Mouse (Mus musculus) right cerebral cortex, postnatal 4 days (tissue): Measurements from ENCODE around the gene Lyzl4.
A peak's percentile ranks its signal among the peaks of the same experiment; 100 is the strongest.

ENCODE experiments used
- DNase-seq: peaks from one replicate; pipeline ENCODE4 v3.0.0-alpha.2; 2022

Gene Lyzl4

GRCm38 (mm10) chr9:121642001-121642400, at the start of gene Lyzl4:
Gene Lyzl4 (minus strand): TSS chr9:121642096.
- peak; percentile 81 for DNase-seq

DNA sequence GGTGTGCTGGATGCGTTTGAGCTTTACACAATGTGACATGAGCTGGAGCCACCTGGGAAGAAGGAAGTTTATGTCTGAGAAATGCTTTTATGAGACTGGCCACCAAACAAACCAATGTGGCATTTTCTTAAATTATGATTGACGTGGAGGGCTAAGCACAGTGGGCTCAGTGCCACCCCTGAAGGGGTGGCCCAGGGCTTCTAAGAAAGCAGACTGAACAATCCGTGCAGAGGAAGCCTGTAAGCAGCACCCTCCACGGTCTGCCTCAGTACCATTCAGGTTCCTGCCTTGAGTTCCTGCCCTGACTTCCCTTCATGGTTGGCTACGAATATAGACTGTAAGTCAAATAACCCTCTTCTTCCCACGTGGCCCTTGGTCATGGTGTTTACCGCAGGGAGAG, 48.8 kb upstream of the Lyzl4 start:
- no peak for DNase-seq

DNA sequence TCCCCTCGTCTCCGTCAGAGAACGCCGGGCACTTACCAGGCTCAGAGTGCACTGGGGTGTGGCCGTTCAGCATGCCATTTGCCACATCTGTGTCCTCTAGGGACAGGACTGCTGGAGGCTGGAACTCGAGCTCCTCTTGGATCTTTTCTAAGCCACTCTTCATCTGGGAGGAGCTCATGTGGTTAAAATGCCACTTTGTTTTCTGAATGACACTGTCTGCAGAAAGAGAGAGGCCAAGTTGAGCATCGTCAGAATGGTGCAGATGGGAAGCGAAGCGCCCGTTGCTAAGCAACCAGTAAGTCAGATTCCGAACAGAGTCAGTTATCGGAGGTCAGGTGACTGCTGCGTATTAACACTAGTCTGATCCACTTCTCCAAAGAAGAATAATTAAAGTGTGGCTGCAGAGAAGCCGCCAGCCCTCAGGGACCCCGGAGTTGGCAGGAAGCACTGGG, 48.3 kb upstream of the Lyzl4 start:
- peak; percentile 35 for DNase-seq

DNA sequence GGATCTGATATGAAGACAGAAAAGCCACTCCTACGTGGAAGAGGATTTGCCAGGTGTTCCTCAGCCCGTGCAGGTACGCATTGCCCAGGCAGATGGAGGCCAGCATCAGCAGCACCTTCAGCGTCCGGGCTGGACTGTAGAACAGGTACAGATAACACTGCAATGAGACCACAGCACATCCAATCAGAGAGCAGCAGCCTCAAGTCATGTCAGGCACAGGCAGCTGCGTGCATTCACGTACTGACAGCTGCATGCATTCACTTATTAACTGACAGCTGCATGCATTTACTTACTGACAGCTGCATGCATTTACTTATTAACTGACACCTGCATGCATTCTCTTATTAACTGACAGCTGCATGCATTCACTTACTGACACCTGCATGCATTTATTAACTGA, 42.8 kb upstream of the Lyzl4 start:
- DNase-seq = no peak

DNA sequence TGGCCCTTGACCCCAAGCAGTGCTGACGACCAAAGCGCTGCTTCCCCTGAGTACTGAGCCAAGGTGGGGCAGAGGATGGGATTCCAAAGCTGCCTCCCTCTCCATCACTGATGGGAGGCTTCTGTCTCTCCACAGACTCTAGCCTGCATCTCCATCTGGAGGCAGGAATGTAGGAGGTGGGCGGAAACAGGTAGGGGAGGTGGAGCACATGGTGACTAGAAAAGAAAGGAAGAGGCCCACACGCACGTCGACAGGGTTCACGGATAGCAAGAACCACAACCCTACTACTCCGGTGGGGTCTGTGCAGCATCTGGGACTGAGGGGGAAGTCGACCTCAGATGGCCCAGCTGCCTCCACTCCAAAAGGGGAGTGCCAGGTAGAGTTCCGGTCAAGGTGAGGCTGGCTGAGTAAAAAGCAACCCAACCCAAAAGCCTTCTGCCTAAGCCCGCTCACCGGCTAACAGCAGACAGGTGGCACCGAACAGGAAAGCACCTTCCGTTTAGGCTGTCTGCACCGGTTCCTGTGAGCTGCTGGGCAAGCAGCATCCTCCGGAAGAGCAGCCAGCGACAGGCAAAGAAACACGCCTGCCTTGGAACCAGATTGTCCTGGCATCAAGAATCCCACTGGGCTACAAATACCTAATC, 40.3 kb upstream of the Lyzl4 start:
- no peak for DNase-seq

- no peak for DNase-seq
Observed at GRCm38 (mm10) chr9:121681191-121681590, 39.3 kb upstream of the Lyzl4 start.

DNA sequence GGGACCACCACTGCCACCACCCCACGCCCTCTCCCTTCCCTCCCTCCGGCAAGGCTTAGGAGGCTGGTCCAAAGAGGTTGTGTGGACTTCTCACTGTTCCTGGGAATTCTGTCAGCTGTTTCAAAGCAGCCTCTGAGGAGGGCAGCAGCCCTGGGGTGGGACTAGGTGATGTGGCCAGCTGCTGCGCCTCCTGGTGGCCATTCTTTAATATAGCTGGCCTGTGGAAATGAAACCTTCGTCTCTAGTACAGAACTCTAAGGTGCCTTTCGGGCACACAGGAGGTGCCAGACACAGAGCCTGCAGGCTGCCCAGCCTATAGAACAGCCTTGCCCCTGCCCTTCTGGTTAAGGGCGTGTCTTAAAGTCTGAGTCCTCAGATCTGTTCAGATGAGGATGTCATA, 37.7 kb upstream of the Lyzl4 start:
- peak; percentile 53 for DNase-seq

GRCm38 (mm10) chr9:121677476-121677875, 35.6 kb upstream of the Lyzl4 start:
- DNase-seq = no peak

GRCm38 (mm10) chr9:121677069-121677468, 35.2 kb upstream of the Lyzl4 start:
- no peak for DNase-seq

GRCm38 (mm10) chr9:121675556-121675955, 33.7 kb upstream of the Lyzl4 start:
- no peak for DNase-seq

DNA sequence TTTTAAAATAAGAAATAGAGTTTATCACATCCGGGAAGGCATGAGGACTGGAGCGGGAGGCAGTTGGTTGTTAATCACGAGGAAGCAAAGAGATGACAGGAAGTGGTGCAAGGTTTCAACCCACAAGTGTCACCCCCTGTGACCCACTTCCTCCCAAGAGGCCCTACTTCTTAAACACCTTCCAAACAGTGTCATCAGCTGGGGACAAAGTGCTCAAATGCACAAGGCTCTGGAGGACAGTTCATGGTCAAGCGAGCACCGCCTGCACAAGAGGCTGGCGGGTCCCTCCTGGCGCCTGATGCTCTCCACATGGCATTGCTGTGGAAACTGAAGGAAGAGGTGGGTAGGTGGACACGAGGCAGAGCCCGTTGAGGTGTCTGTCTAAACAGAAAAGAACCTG, 33.1 kb upstream of the Lyzl4 start:
- DNase-seq = no peak

DNA sequence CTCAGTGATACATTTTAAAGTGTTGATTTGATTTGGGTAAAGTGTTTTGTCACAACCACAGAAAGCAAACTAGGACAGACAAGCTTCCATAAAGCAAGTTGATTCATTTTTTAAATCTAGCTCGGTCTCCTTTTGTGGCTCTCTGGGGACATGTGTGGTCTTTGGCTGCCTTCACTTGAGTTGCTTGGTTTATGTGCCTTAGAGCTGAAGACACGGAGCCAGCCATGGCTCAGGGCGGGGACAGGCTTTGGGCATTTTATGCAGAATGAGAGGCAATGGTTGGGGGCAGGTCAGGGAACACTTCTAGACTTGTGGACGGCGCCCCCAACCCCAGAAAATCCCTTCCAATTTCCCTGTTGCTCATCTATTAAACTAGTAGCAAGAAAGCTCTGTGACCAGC, 31.8 kb upstream of the Lyzl4 start:
- DNase-seq = no peak

DNA sequence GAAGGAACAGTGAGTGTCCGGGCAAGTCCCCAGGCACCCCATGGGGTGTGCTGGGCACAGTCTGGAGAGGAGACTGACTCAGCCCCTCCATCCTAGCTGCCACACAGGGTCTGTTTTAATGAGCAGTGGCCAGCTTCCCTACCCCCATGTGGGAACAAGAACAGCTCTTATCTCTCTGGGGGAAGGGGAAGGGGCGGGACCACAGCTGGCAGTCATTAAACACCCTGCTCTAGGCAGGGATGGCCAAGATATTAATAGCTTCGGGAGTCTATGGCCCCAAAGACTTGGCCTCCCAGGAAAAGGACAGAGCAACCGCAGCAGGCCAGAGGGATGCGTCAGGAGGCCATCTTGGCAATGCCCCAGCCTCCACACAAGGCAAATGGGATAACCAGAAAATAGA, 30.4 kb upstream of the Lyzl4 start:
- DNase-seq = no peak

DNA sequence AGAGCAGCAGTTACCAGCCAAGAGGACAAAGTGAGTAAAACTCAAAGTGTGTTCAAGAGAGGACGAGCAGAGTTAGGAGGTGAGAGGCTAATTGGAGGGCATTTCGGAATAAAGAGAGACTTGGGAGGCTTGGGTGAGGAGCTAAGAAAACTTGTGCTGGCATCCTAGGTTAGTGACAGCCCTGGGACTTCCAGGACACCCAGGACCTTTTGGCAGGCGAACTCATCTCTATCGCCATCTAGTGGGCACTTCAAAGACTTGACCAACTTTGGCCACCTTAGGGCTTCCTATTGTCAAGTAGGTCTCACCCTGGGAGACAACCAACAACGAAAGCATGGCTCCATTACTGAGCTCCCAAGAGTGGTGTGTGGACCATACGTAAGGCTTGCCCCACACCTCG, 29.4 kb upstream of the Lyzl4 start:
- no peak for DNase-seq

- DNase-seq = peak; percentile 59
Observed at GRCm38 (mm10) chr9:121669348-121669791, 27.5 kb upstream of the Lyzl4 start.

- DNase-seq = no peak
Observed at GRCm38 (mm10) chr9:121667822-121668221, 25.9 kb upstream of the Lyzl4 start.

DNA sequence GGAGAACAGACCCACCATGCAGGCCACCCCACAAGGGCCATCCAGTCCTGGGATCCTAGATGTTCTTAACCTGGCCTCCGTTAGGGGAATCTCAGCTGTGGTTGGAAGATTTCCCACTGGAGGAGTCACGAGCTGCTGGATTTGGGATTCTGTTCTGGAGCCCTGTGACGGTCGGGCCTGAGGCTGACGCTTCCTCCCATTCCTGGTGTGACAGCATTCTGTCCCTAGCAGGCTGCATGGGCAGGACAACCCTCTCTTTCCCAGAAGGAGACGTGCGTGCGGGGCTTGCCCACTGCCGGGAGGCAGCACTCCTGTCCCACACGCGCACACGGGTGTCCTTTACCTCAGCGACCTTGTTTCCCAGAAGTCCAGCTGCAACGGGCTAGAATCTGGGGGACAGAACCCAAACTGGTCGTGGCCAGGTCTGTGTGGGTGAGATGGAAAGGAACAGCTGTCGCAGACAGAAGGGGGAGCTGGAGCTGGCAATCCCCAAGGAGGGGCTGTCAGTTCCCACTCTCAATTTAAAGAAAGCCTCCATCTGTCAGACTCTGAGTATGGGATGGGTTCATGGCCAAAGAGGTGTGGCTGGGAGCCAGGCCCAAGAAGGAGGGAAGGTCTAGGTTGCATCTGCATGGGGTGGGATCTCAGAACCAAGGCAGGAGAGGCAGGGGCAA, 25.2 kb upstream of the Lyzl4 start:
- peak; percentile 54 for DNase-seq

GRCm38 (mm10) chr9:121664104-121664503, 22.2 kb upstream of the Lyzl4 start:
- DNase-seq = no peak

DNA sequence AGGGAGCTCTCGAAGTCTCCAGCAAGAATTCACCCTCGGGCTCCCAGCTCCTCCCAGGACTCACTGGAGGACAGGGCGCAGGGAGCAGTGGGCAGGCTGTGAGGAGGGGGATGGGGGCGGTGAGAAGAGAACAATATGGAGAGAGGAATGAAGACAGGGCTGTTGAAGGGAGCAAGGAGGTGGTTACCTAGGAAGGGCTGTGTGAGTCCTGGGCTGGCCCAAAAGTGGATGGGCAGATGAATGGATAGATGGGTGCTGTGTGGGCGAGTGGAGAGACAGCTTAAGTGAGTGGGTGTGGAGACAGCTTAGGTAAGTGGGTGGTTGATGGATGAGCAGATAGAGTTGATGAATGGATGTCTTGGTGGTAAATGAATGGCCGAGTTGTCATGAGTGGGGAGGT, 21.6 kb upstream of the Lyzl4 start:
- no peak for DNase-seq

GRCm38 (mm10) chr9:121659791-121660190, 17.9 kb upstream of the Lyzl4 start:
- no peak for DNase-seq

- DNase-seq = no peak
Observed at GRCm38 (mm10) chr9:121658248-121658647, 16.4 kb upstream of the Lyzl4 start.

DNA sequence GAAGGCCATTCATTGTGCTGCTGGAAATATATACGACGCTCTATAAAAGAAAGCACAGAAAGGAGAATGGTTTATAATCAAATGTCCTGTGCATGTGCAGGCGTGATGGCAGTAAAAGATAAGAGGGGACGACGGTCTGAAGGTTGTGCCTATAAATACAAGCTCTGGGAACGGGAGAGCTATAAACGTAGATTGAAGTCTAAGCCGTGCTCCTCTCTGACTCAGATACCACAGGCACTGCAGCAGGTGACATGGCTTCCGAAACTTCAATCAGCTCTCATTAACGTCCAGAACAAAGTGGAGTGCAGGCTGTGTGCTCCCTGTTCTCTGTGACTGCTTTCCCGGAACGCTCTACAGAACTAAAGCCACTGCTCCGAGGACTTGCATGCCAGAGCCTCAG, 15.2 kb upstream of the Lyzl4 start:
- no peak for DNase-seq

- DNase-seq = no peak
Observed at GRCm38 (mm10) chr9:121656322-121656721, 14.4 kb upstream of the Lyzl4 start.

GRCm38 (mm10) chr9:121653668-121654067, 11.8 kb upstream of the Lyzl4 start:
- DNase-seq = no peak

DNA sequence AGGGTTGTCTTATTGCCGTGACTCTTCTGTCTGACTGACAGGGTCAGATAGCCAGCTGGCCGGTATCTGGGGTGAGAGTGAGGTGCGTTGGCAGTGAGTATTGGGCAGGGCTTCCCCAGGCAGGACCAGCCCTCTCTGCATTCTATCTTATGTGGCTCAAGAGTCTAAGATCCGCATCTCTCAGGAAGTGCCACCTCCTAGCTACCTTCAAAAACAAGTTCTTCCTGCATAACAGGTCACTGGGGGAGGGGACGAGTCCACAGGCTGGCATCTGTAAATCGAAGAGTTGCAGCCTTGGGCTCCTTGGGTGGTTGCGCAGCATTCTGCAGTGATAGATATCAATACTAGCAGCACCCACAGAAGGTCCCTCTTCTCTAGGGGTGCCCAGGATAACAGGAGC, 5.1 kb upstream of the Lyzl4 start:
- DNase-seq = no peak
